Mouse (Mus musculus): Measurements from ENCODE around the gene Tbx3. TPM values are rescaled to one million over a fixed set of nuclear protein-coding genes. Genes with fewer than 3 reads are reported as not detected.
A peak's percentile ranks its signal among the peaks of the same experiment; 100 is the strongest.

The Tbx3 gene
- polyA plus RNA-seq, 1 experiment from 2014 or later = 10.5 TPM

DNA sequence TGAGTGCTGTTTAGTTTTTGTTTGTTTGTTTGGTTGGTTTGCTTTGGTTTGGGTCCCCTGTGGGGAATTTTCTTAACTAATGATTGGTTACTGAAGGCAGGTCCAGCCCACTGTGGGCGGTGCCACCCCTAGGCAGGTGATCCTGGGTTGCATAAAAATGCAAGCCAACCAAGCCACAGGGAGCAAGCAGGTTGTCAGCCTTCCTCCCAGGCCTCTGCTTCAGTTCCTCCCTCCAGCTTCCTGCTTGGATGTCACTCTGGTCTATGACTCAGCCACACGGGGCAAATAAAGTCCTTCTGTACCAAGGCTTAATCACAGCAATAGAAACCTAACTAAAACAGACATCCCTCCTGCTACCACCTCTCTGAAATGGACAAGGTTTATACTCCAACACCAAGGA, 35.6 kb upstream of the Tbx3 start:
- ATAC-seq (ENCODE audit: insufficient read depth, low FRiP score, low TSS enrichment) = no peak
- H3K27ac ChIP-seq (ENCODE audit: low read depth, low read length) = no peak overlapping the region
- H3K9ac ChIP-seq (ENCODE audit: low read length) = no peak overlapping the region
- no peak overlapping the region for H3K4me3 ChIP-seq (ENCODE audit: low read depth, low read length)
- DNase-seq (ENCODE audit: low spot score) = no peak
- H3K36me3 ChIP-seq (ENCODE audit: control insufficient read depth, insufficient read depth, low read length) = no peaks in the 10 kb centered on the region
- no peaks in the 10 kb centered on the region for H3K27me3 ChIP-seq (ENCODE audit: control insufficient read depth, insufficient read depth, low read length)
- 64% methylated on average over 2 of the region's 2 CpGs for WGBS
- no peaks in the 10 kb centered on the region for H3K9me3 ChIP-seq (ENCODE audit: control insufficient read depth, low read length)
- H3K4me1 ChIP-seq (ENCODE audit: control insufficient read depth, insufficient read depth, low read length) = no peaks in the 10 kb centered on the region
- H3K4me2 ChIP-seq (ENCODE audit: low read depth) = no peak overlapping the region

DNA sequence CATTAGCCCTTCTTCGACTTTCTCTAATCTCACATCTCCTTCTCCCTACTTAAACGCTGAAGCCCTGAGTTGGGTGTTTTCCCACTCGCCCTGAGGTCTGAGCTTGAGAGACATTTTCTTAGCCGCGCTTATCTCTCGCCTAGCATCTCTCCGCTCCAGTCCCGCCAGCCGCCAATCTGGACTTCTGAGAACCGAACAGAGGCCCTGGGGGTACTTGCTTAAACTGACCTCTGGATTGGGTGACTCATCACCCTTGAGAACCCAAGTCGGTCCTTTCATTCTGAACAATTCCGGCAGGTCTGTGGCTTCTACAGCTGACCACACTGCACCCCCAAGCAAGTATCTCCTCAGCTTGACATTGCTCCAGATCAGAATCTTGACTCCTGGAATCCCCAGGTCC, 32.2 kb upstream of the Tbx3 start:
- WGBS = 71% methylated on average over 12 of the region's 12 CpGs
- Histone ChIP-seq H3K9me3 (ENCODE audit: control insufficient read depth, low read length) (no peaks in the 10 kb centered on the region), H3K4me3 (ENCODE audit: low read depth, low read length) (no peak overlapping the region), H3K27me3 (ENCODE audit: control insufficient read depth, insufficient read depth, low read length) (no peaks in the 10 kb centered on the region), H3K36me3 (ENCODE audit: control insufficient read depth, insufficient read depth, low read length) (no peaks in the 10 kb centered on the region), H3K27ac (ENCODE audit: low read depth, low read length) (no peak overlapping the region), H3K9ac (ENCODE audit: low read length) (no peak overlapping the region), H3K4me1 (ENCODE audit: control insufficient read depth, insufficient read depth, low read length) (peaks cover 14% of the 10 kb centered on the region), H3K4me2 (ENCODE audit: low read depth) (no peak overlapping the region)
- DNase-seq (ENCODE audit: low spot score) (no peak), ATAC-seq (ENCODE audit: insufficient read depth, low FRiP score, low TSS enrichment) (no peak)

DNA sequence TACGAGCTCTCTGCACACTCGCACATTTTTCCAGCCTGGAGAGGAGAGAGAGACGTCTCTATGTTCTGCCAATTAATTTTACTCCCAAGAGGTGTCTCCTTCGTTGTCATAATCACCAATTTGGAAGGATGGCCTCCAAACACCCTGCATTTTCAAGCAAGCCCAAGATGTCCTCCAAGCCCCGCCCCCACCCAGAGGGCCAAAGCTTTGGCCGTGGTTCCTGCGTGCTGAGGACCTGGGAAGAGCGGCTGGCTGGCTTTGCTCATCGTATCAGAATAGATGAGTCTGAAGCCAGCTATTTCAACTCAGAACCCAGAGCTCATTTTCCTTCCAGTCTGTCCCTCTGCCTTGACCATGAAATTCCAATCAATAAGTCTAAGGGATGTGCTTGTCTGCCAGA, 29.4 kb upstream of the Tbx3 start:
- Histone ChIP-seq H3K27ac (ENCODE audit: low read depth, low read length) (peak overlapping the region; percentile 31; the same call in 1 of the 2 replicates), H3K36me3 (ENCODE audit: control insufficient read depth, insufficient read depth, low read length) (no peaks in the 10 kb centered on the region), H3K4me1 (ENCODE audit: control insufficient read depth, insufficient read depth, low read length) (peaks cover 14% of the 10 kb centered on the region), H3K27me3 (ENCODE audit: control insufficient read depth, insufficient read depth, low read length) (no peaks in the 10 kb centered on the region), H3K4me3 (ENCODE audit: low read depth, low read length) (no peak overlapping the region), H3K9me3 (ENCODE audit: control insufficient read depth, low read length) (no peaks in the 10 kb centered on the region), H3K4me2 (ENCODE audit: low read depth) (no peak overlapping the region), H3K9ac (ENCODE audit: low read length) (no peak overlapping the region)
- DNase-seq (ENCODE audit: low spot score) = no peak
- WGBS = 57% methylated on average over 9 of the region's 9 CpGs
- no peak for ATAC-seq (ENCODE audit: insufficient read depth, low FRiP score, low TSS enrichment)

GRCm38 (mm10) chr5:119641714-119642113, 28.8 kb upstream of the Tbx3 start:
- DNase-seq (ENCODE audit: low spot score) (no peak), ATAC-seq (ENCODE audit: insufficient read depth, low FRiP score, low TSS enrichment) (no peak)
- peaks cover 14% of the 10 kb centered on the region for H3K4me1 ChIP-seq (ENCODE audit: control insufficient read depth, insufficient read depth, low read length)
- no peaks in the 10 kb centered on the region for H3K27me3 ChIP-seq (ENCODE audit: control insufficient read depth, insufficient read depth, low read length)
- no peak overlapping the region for H3K4me2 ChIP-seq (ENCODE audit: low read depth)
- H3K36me3 ChIP-seq (ENCODE audit: control insufficient read depth, insufficient read depth, low read length) = no peaks in the 10 kb centered on the region
- WGBS = 3% methylated on average over 3 of the region's 3 CpGs
- H3K27ac ChIP-seq (ENCODE audit: low read depth, low read length) = peak overlapping the region; percentile 31; the same call in 1 of the 2 replicates
- no peak overlapping the region for H3K9ac ChIP-seq (ENCODE audit: low read length)
- no peak overlapping the region for H3K4me3 ChIP-seq (ENCODE audit: low read depth, low read length)
- no peaks in the 10 kb centered on the region for H3K9me3 ChIP-seq (ENCODE audit: control insufficient read depth, low read length)

DNA sequence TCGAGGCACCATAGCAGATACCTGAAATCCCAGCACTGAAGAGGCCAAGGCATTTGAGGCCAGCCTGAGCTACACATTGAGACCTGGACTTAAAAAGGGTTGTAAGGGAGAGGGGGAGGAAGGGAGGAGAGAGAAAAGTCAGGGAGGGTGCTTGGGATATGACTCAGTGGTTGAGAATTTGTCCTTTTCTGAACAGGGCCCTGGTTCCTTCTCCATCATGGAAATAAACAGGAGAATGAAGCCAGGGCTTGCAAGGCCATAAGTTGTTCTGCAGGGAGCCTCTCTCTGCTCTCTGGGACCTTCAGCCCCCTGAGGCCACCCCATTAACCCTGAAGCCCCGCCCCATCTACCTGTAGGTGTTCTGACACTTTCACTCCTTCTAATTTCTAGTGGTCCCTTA, 23.5 kb upstream of the Tbx3 start:
- WGBS = 66% methylated on average over 2 of the region's 2 CpGs
- no peak overlapping the region for H3K4me2 ChIP-seq (ENCODE audit: low read depth)

DNA sequence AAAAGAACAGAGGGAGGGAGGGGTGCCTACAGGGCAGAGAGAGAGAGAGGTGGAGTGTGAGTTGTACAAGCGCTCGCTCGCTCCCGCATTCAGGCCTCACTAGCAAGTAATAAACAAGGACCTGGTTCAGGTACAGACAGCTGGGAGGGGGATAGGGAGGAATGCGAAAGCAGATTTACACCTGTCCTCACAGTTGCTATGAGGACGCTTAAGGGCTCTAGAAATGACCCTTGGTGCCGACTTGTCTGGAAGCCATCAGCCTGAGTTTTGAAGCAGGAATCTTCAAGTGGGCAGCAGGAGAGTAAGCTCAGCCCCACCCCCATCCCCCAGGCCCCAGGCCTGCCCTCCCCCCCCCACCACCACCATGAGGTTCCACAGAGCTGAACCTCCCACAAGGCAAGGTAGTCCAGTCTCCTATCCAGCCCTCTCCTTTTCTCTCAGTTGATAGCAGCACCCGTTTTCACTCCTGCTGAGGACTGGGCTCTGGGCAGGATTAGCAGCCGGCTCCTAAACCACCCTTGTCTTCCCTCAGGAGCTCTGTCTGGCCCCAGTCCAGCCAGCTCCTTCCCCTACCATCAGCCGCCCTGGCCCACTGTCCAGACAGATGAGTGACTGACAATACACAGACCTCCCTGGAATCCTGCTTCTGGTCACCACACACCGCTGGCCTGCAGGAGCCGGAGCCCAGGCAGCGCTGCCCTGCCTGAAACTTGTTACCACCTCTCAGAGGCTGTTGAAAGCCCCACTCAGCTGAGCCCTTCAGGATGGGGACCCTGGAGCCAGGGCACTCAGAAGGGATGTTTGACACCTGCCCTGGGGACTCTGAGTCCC, 19.1 kb upstream of the Tbx3 start:
- no peaks in the 10 kb centered on the region for H3K4me1 ChIP-seq (ENCODE audit: control insufficient read depth, insufficient read depth, low read length)
- H3K27me3 ChIP-seq (ENCODE audit: control insufficient read depth, insufficient read depth, low read length) = peaks cover 30% of the 10 kb centered on the region
- H3K36me3 ChIP-seq (ENCODE audit: control insufficient read depth, insufficient read depth, low read length) = no peaks in the 10 kb centered on the region
- DNase-seq (ENCODE audit: low spot score) (no peak), ATAC-seq (ENCODE audit: insufficient read depth, low FRiP score, low TSS enrichment) (no peak)
- no peak overlapping the region for H3K4me2 ChIP-seq (ENCODE audit: low read depth)
- no peak overlapping the region for H3K27ac ChIP-seq (ENCODE audit: low read depth, low read length)
- H3K9me3 ChIP-seq (ENCODE audit: control insufficient read depth, low read length) = no peaks in the 10 kb centered on the region
- H3K4me3 ChIP-seq (ENCODE audit: low read depth, low read length) = no peak overlapping the region
- no peak overlapping the region for H3K9ac ChIP-seq (ENCODE audit: low read length)
- WGBS = 29% methylated on average over 13 of the region's 13 CpGs

More for the DNA sequence above, 23.5 kb upstream of the Tbx3 start:
- no peak overlapping the region for H3K4me3 ChIP-seq (ENCODE audit: low read depth, low read length)
- no peak overlapping the region for H3K9ac ChIP-seq (ENCODE audit: low read length)
- DNase-seq (ENCODE audit: low spot score) (no peak), ATAC-seq (ENCODE audit: insufficient read depth, low FRiP score, low TSS enrichment) (no peak)
- H3K36me3 ChIP-seq (ENCODE audit: control insufficient read depth, insufficient read depth, low read length) = no peaks in the 10 kb centered on the region
- H3K27me3 ChIP-seq (ENCODE audit: control insufficient read depth, insufficient read depth, low read length) = peaks cover 4% of the 10 kb centered on the region; the same call in 1 of the 2 replicates
- H3K4me1 ChIP-seq (ENCODE audit: control insufficient read depth, insufficient read depth, low read length) = peaks cover 5% of the 10 kb centered on the region
- no peaks in the 10 kb centered on the region for H3K9me3 ChIP-seq (ENCODE audit: control insufficient read depth, low read length)
- no peak overlapping the region for H3K27ac ChIP-seq (ENCODE audit: low read depth, low read length)

GRCm38 (mm10) chr5:119656354-119656753, 14.1 kb upstream of the Tbx3 start:
- DNase-seq (ENCODE audit: low spot score) = no peak
- Histone ChIP-seq H3K9me3 (ENCODE audit: control insufficient read depth, low read length) (no peaks in the 10 kb centered on the region), H3K9ac (ENCODE audit: low read length) (no peak overlapping the region), H3K27me3 (ENCODE audit: control insufficient read depth, insufficient read depth, low read length) (peaks cover 76% of the 10 kb centered on the region), H3K27ac (ENCODE audit: low read depth, low read length) (no peak overlapping the region), H3K4me2 (ENCODE audit: low read depth) (no peak overlapping the region), H3K36me3 (ENCODE audit: control insufficient read depth, insufficient read depth, low read length) (no peaks in the 10 kb centered on the region), H3K4me3 (ENCODE audit: low read depth, low read length) (no peak overlapping the region), H3K4me1 (ENCODE audit: control insufficient read depth, insufficient read depth, low read length) (no peaks in the 10 kb centered on the region)
- WGBS = 5% methylated on average over 7 of the region's 7 CpGs
- no peak for ATAC-seq (ENCODE audit: insufficient read depth, low FRiP score, low TSS enrichment)

DNA sequence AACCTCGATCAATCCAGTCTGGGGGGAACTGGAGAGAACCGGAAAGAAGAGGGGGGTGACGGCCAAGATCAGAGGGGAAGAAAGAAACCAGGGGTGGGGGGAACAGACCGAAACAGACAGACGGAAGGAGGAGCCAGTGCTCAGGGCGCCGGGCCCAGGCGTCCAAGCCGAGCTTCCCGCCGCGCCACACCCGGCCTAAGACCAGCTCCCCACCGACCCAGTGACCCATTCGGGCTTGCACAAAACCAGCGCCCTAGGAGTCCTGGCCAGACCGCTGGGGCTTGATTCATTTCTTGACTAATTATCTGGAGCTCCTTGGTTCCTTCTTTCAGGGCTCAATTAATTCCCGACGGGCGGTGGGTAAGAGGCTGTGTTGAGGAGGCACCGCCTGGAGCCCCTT, 13.6 kb upstream of the Tbx3 start:
- H3K27me3 ChIP-seq (ENCODE audit: control insufficient read depth, insufficient read depth, low read length) = peaks cover 80% of the 10 kb centered on the region
- H3K4me1 ChIP-seq (ENCODE audit: control insufficient read depth, insufficient read depth, low read length) = no peaks in the 10 kb centered on the region
- DNase-seq (ENCODE audit: low spot score) (no peak), ATAC-seq (ENCODE audit: insufficient read depth, low FRiP score, low TSS enrichment) (no peak)
- H3K36me3 ChIP-seq (ENCODE audit: control insufficient read depth, insufficient read depth, low read length) = no peaks in the 10 kb centered on the region
- WGBS = 3% methylated on average over 21 of the region's 21 CpGs
- no peak overlapping the region for H3K9ac ChIP-seq (ENCODE audit: low read length)
- no peaks in the 10 kb centered on the region for H3K9me3 ChIP-seq (ENCODE audit: control insufficient read depth, low read length)
- no peak overlapping the region for H3K27ac ChIP-seq (ENCODE audit: low read depth, low read length)
- H3K4me2 ChIP-seq (ENCODE audit: low read depth) = no peak overlapping the region
- H3K4me3 ChIP-seq (ENCODE audit: low read depth, low read length) = no peak overlapping the region

DNA sequence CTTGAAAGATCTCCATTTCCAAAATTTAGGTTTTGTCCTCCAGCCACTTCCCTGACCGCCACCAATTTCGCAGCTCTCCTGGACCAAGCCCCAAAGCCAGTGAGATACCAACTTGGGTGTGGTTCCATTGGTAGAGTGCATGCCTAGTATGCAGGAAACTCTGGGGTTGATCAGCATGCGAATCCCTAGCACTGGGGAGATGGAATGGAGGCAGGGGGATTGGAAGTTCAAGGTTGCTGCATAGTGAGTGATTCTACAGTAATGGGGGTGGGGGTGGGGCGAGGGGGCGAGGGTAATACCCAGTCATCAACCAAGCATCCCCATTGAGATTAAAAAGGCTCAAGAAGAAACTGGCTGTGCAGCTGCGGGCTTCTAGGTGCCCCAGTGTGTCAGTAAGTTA, 13.1 kb upstream of the Tbx3 start:
- DNase-seq (ENCODE audit: low spot score) (no peak), ATAC-seq (ENCODE audit: insufficient read depth, low FRiP score, low TSS enrichment) (no peak)
- no peaks in the 10 kb centered on the region for H3K4me1 ChIP-seq (ENCODE audit: control insufficient read depth, insufficient read depth, low read length)
- H3K9ac ChIP-seq (ENCODE audit: low read length) = no peak overlapping the region
- no peaks in the 10 kb centered on the region for H3K9me3 ChIP-seq (ENCODE audit: control insufficient read depth, low read length)
- no peaks in the 10 kb centered on the region for H3K36me3 ChIP-seq (ENCODE audit: control insufficient read depth, insufficient read depth, low read length)
- H3K4me3 ChIP-seq (ENCODE audit: low read depth, low read length) = no peak overlapping the region
- H3K4me2 ChIP-seq (ENCODE audit: low read depth) = no peak overlapping the region
- no peak overlapping the region for H3K27ac ChIP-seq (ENCODE audit: low read depth, low read length)
- H3K27me3 ChIP-seq (ENCODE audit: control insufficient read depth, insufficient read depth, low read length) = peaks cover 85% of the 10 kb centered on the region
- WGBS = 2% methylated on average over 6 of the region's 6 CpGs

All from neural tube, embryonic 11.5 days (tissue).